Mouse (Mus musculus): ENCODE data around the gene Inhbe. TPM values are rescaled to one million over a fixed set of nuclear protein-coding genes. Genes with fewer than 3 reads are reported as not detected.

The Inhbe gene
- total RNA-seq, 2 experiments from 2014 or later = 0.06 to 2.5 TPM

Other genes with a start within 250 kb of the Inhbe start
- gene Os9, start 233.3 kb downstream of the Inhbe start, total RNA-seq (2021) = 100 to 1,000 TPM; 109 to 112 TPM
- gene B4galnt1, start 189.2 kb downstream of the Inhbe start, total RNA-seq (2021) = 10 to 100 TPM; 10.6 to 11.7 TPM
- gene Slc26a10, start 173.8 kb downstream of the Inhbe start, total RNA-seq (2021) = 1 to 10 TPM; 1.6 to 3.0 TPM
- gene Arhgef25, start 164.3 kb downstream of the Inhbe start, total RNA-seq (2021) = 10 to 100 TPM; 34.7 to 45.3 TPM
- gene Dtx3, start 158.7 kb downstream of the Inhbe start, total RNA-seq (2021) = 100 to 1,000 TPM; 111 to 126 TPM
- 10 to 100 TPM; 37.5 to 39.8 TPM for gene Pip4k2c, start 142.8 kb downstream of the Inhbe start, total RNA-seq (2021)
- gene Kif5a, start 91.1 kb downstream of the Inhbe start, total RNA-seq (2021) = 10 to 100 TPM; 23.5 to 28.4 TPM
- gene Dctn2, start 88.0 kb downstream of the Inhbe start, total RNA-seq (2021) = 100 to 1,000 TPM; 191 to 198 TPM
- gene Mbd6, start 65.4 kb downstream of the Inhbe start, total RNA-seq (2021) = 10 to 100 TPM; 89.7 to 92.6 TPM
- gene Mars, start 42.6 kb downstream of the Inhbe start, total RNA-seq (2021) = 10 to 100 TPM; 85.5 to 89.5 TPM
- gene Arhgap9, start 32.4 kb downstream of the Inhbe start, total RNA-seq (2021) = 1 to 10 TPM; 2.9 to 4.2 TPM
- gene Gli1, start 12.4 kb downstream of the Inhbe start, total RNA-seq (2021) = 10 to 100 TPM; 16.4 to 17.2 TPM
- gene Inhbc, start 16.0 kb upstream of the Inhbe start, total RNA-seq (2021) = 1 to 10 TPM in 1 of 2 experiments, not detected in 1; 5.8 TPM
- gene R3hdm2, start 25.9 kb upstream of the Inhbe start, total RNA-seq (2021) = 100 to 1,000 TPM; 157 to 164 TPM
- gene Stac3, start 147.3 kb upstream of the Inhbe start, total RNA-seq (2021) = 10 to 100 TPM in 1 of 2 experiments, 1 to 10 TPM in 1; 6.4 to 11.5 TPM
- 10 to 100 TPM; 57.2 to 71.7 TPM for gene Ndufa4l2, start 160.6 kb upstream of the Inhbe start, total RNA-seq (2021)
- 10 to 100 TPM; 66.7 to 69.4 TPM for gene Shmt2, start 168.0 kb upstream of the Inhbe start, total RNA-seq (2021)
- gene Nxph4, start 180.1 kb upstream of the Inhbe start, total RNA-seq (2021) = 10 to 100 TPM; 13.6 to 14.0 TPM